Mouse (Mus musculus): Measurements from ENCODE around the gene Mast4. TPM values are rescaled to one million over a fixed set of nuclear protein-coding genes. Genes with fewer than 3 reads are reported as not detected.

The Mast4 gene
- total RNA-seq, 2 experiments from 2014 or later = 57.3 to 62.4 TPM

DNA sequence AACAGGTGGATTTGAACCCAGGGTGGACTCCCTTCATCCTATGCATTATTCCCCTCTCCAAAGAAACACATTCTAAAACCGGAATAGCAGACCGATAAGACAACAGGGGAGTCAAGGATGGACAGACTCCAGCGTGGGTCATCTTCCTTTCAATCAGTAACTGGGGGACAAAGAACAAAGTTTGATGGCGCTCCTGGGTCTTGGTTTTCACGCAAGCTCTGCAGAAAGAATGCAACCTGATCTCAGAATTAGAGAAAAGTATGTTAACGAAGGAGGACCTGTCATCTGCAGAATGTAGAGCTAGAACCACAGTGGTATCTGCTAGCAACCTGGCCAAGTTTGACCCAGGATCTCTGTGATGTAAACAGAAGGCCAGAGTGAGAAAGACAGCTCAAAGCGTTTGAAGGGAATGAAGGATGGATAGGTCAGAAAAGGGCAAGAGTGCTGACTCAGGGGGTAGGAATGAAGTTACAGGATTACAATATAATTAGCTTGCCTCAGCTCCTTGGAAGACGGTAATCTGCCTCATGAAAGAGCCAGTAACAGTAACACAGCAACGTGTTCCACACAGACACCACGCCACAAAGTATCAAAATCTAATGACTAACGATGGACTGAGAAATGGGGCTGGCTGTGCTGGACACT lies 345.9 kb downstream of the Mast4 start:
- Histone ChIP-seq H3K4me3 (no peak overlapping the region), H3K27ac (no peak overlapping the region)
- intact Hi-C loops (cut with DNase I) = no loop called here
- no peak for DNase-seq (ENCODE audit: extremely low spot score in 1 of 2, low spot score in 2 of 2)
- no peak for TF ChIP-seq CTCF (IDR thresholded peaks at IDR 0.05)

- DNase-seq (ENCODE audit: extremely low spot score in 1 of 2, low spot score in 2 of 2) = no peak
- H3K4me3 ChIP-seq = no peak overlapping the region
- TF ChIP-seq CTCF (IDR thresholded peaks at IDR 0.05) = peak; percentile 13
- intact Hi-C loops (cut with DNase I) = no loop called here
- H3K27ac ChIP-seq = no peak overlapping the region
Measured at GRCm38 (mm10) chr13:102984550-102984949, 349.7 kb downstream of the Mast4 start.

- intact Hi-C loops (cut with DNase I) = no loop called here
- no peak overlapping the region for H3K4me3 ChIP-seq
- no peak overlapping the region for H3K27ac ChIP-seq
- DNase-seq (ENCODE audit: extremely low spot score in 1 of 2, low spot score in 2 of 2) = no peak
- no peak for TF ChIP-seq CTCF (IDR thresholded peaks at IDR 0.05)
Measured at GRCm38 (mm10) chr13:102973853-102974252, 360.4 kb downstream of the Mast4 start.

- Histone ChIP-seq H3K4me3 (no peak overlapping the region), H3K27ac (no peak overlapping the region)
- intact Hi-C loops (cut with DNase I) = no loop called here
- DNase-seq (ENCODE audit: extremely low spot score in 1 of 2, low spot score in 2 of 2) = no peak
- no peak for TF ChIP-seq CTCF (IDR thresholded peaks at IDR 0.05)
Measured at GRCm38 (mm10) chr13:102963471-102963870, 370.8 kb downstream of the Mast4 start.

DNA sequence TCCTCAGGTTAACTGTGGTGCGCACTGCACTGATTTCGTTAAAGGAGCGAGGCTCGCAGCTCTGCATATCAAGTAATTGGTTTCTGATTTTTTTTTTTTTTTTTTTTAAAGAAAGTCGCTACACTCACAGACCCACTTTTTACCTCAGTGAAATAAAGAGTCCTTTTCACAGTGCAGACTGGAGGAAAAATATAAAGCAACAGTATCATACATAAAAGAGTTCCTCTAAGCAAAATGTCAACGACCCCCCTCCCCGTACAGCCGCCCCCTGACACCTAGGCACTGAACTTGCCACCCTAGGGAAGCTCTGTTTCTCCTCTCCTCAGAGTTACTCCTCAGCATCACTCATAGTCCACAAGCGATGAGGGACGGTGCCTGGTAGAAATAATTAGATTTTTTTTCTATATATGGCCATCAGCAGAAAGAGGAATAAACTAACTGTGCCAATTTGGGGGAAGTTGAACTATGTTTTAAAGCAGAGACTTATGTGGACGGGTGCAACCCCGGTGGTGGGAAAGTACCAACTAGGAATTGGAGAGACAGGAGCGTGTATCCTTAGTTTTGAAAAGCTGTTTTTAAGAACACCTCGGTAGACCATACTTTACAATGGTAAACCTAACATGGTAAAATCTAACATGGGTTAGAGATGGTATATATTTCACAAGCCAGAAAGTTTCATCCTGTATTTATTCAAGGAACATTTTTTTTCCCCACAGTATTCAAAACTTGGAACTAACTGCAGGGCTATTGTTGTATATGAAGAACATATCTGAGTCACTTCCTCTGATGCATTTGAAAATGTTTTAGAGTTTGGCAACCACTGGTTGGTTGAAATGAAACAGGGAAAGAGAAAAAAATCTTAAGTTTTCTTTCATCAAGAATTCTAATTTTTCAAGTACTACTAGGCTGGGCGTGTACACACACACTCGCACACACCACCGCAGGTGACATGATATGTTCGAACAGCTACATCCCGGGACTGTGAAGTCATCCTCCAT lies 375.7 kb downstream of the Mast4 start:
- TF ChIP-seq CTCF (IDR thresholded peaks at IDR 0.05) = no peak
- Histone ChIP-seq H3K4me3 (peak overlapping the region; percentile 52), H3K27ac (peak overlapping the region; percentile 58)
- DNase-seq (ENCODE audit: extremely low spot score in 1 of 2, low spot score in 2 of 2) = no peak
- intact Hi-C loops (cut with DNase I) = loop anchor here (5.0 kb wide), 2 partner anchors 139 to 146 kb away; no protein-coding TSS in a partner anchor

- Histone ChIP-seq H3K4me3 (peak overlapping the region; percentile 52), H3K27ac (peak overlapping the region; percentile 58)
- no peak for DNase-seq (ENCODE audit: extremely low spot score in 1 of 2, low spot score in 2 of 2)
- intact Hi-C loops (cut with DNase I) = loop anchor here (5.0 kb wide), 2 partner anchors 140 to 145 kb away; no protein-coding TSS in a partner anchor
- TF ChIP-seq CTCF (IDR thresholded peaks at IDR 0.05) = no peak
Measured at GRCm38 (mm10) chr13:102957508-102958272, 376.6 kb downstream of the Mast4 start.

DNA sequence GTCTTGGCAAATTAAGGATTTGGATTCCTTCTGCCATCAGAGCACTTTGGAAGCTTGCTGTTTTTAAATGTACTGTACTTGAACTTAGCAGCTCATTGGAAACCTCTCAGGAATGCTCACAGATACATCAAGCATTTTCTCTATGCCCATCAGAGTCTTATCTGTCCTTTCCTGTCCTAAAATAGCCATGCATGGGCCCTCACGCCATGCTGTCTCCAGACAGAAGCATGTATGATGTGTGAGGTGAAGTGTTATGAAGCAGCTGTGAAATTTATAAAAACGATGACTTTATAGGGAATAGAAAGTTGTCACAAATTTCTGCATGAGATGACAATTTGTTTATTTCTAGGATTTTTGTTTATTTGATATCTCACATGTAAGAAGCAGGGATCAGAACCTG lies 378.8 kb downstream of the Mast4 start:
- no peak for DNase-seq (ENCODE audit: extremely low spot score in 1 of 2, low spot score in 2 of 2)
- intact Hi-C loops (cut with DNase I) = loop anchor here (5.0 kb wide), 2 partner anchors 142 to 143 kb away; no protein-coding TSS in a partner anchor
- no peak overlapping the region for H3K4me3 ChIP-seq

DNA sequence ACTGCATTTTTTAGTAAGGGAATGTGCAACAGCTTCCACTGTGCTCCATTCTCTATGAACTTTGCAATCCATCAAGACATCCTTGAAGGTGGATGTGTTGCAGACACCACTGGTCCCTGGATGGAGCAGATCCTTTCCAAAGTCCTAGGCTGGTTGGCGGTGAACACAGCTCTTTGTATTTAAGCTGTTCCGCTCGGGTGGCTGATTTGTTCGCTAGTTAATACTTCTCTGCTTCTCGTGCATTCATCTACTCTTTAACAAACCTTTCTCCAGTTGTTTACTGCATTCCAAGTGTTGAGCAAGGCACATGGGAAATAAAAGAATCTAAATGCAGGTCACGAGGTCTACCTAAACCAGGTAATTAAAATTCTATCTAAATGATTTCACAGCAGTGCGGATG lies 384.5 kb downstream of the Mast4 start:
- no peak for TF ChIP-seq CTCF (IDR thresholded peaks at IDR 0.05)
- no peak for DNase-seq (ENCODE audit: extremely low spot score in 1 of 2, low spot score in 2 of 2)
- intact Hi-C loops (cut with DNase I) = no loop called here
- no peak overlapping the region for H3K27ac ChIP-seq
- no peak overlapping the region for H3K4me3 ChIP-seq

More for the DNA sequence above, 378.8 kb downstream of the Mast4 start:
- no peak overlapping the region for H3K27ac ChIP-seq
- TF ChIP-seq CTCF (IDR thresholded peaks at IDR 0.05) = no peak

- no peak for TF ChIP-seq CTCF (IDR thresholded peaks at IDR 0.05)
Measured at GRCm38 (mm10) chr13:102948966-102949365, 385.3 kb downstream of the Mast4 start.

DNA sequence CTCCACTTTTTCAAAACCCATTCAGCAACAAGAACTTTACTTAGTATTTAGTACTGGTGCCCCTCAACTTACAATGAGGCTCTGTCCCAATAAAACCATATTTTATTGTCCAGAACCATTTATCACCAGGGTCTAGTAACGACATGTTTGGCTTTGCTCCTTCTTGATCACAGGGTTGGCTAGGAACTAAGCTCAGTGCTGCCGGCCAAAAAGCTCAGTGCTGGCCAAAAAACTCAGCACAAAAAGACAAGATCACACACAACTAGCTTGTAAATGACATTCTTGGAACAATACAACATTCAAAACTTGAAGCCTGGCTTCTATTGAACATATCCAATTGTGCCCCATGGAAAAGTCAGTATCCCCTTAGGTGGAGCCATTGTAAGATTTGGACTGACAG lies 386.8 kb downstream of the Mast4 start:
- Histone ChIP-seq H3K27ac (peak overlapping the region; percentile 19; the same call in 1 of the 2 replicates), H3K4me3 (no peak overlapping the region)
- no peak for TF ChIP-seq CTCF (IDR thresholded peaks at IDR 0.05)
- no peak for DNase-seq (ENCODE audit: extremely low spot score in 1 of 2, low spot score in 2 of 2)
- intact Hi-C loops (cut with DNase I) = no loop called here

More at GRCm38 (mm10) chr13:102948966-102949365, 385.3 kb downstream of the Mast4 start:
- Histone ChIP-seq H3K27ac (no peak overlapping the region), H3K4me3 (no peak overlapping the region)
- intact Hi-C loops (cut with DNase I) = no loop called here
- DNase-seq (ENCODE audit: extremely low spot score in 1 of 2, low spot score in 2 of 2) = no peak

- H3K4me3 ChIP-seq = no peak overlapping the region
- intact Hi-C loops (cut with DNase I) = no loop called here
- no peak for DNase-seq (ENCODE audit: extremely low spot score in 1 of 2, low spot score in 2 of 2)
- peak overlapping the region; percentile 42 for H3K27ac ChIP-seq
- TF ChIP-seq CTCF (IDR thresholded peaks at IDR 0.05) = no peak
Measured at GRCm38 (mm10) chr13:102946024-102946821, 388.1 kb downstream of the Mast4 start.
